Mouse (Mus musculus) fibroblast of lung, adult 2 months (primary cell): ENCODE data around the gene Scpep1.
"Not testable (repeated sequence)": the region's sequence is repeated elsewhere in the genome, so short reads cannot be mapped to it uniquely, and the experiment has no call there.

ENCODE experiments used
- DNase-seq: peaks from one replicate; pipeline ENCODE4 v3.0.0-alpha.2; 2011; ENCODE audit warnings: low read depth

Scpep1 gene

DNA sequence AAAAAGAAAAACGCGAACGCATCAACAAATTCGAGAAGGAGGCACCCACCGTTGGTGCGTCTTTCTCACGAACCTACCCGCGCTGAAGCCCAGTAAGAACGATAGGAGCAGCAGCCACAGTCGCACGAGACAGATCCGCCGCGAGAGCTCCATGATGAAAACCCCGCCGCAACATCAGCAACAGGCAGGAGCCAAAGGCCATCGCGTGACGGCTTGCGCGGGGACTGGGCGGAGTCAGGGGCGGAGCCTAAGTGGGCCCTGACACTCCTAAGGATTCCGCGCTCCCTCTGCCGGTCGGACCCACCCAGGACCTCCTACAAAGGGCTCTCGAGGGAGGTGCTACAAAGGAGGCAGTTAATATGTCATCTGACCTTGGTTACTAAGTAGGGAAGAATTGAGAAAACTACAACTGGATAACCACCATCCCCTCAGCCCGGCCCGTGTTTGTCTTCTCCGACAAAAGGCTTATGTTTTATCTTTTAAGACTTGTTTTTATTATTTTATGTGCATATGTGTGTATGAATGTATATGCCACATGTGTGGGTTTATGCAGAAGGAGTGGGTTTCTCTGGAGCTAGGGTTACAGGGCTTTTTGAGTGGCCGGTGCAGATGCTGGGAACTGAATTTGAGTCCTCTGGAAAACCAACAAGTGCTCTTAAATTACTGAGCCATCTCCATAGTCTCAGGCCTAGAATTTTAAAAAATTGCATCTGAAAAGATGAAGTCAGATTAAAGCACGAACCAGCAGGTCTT lies at the start of gene Scpep1:
Scpep1 (minus strand) TSS at position 249 of the 753 bp plus-strand sequence.
- peak; percentile 98 for DNase-seq

DNA sequence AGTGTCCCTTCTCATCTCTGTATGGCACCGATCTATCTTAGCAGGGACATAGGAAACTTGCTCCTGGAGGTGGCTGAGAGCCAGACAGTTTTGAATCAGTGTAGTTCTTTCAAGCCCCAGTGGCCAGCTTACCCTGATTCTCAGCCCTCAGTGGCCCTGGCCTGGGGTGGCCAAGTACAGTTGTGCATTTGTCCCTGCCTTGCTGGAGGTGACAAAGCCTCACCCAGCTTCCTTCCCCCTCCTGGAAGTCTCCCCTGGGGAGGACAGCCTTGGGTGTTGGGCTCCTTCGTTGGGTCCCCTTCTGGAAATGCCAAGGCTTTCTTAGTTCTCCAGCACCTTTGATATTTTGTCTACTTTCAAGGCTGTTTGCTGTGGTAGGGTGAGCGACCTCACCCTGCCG lies 48.5 kb upstream of the Scpep1 start:
- no peak for DNase-seq

DNA sequence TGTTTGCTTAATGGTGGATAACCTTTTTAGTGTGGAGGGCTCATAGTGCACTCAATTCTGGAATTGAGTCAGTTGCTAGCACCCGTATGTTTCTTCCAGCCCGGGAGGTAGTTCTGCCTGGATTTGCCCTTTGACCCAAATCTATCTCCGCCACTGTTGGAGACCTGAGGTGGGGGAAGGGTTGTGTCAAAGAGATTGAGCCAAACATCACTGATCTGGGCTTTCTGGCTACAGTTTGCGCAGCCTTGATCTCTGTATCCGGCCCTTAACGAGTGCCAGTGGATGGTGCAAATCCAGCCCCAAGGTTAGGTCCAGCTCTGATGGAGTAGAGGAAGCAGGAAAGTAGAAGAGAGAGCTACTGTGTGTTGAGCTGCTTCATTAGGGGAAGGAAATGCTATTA lies 47.8 kb upstream of the Scpep1 start:
- DNase-seq: no peak

DNA sequence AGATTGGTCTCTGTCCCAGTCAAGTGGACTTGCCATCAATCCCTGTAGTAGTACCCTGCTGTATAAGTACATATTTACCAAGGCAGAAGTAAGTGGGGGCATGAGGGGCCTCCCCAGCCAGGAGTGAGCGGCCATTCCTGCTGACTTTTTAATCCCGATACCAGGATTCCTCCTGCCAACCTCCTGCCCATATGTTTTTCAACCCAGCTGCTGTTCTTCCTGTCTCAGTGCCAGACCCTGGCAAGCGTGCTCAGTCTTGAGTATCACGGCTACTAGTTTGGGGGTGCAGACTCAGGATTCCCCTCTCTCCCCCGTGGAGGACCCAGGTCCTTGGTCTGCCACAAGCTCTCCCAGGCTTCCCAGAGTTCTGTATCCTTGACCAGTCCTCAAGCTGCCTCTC lies 47.4 kb upstream of the Scpep1 start:
- no peak for DNase-seq

DNA sequence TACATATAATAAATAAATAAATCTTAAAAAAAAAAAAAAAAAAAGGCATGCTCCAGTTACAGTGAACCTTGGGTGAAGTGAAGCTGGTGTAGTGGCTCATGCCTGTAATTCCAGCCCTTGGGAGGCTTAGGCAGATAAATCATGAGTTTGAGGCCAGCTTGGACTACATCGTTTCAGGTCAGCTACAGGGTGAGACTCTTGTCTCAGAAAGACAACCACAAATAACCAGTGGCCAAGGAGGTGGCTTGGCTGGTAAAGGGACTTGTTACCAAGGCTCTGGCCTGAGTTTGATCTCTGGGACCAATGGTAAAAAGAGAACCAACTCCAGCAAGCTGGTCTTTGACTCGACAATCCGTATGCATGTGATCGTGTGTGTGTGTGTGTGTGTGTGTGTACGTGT lies 46.8 kb upstream of the Scpep1 start:
- DNase-seq: no peak

DNA sequence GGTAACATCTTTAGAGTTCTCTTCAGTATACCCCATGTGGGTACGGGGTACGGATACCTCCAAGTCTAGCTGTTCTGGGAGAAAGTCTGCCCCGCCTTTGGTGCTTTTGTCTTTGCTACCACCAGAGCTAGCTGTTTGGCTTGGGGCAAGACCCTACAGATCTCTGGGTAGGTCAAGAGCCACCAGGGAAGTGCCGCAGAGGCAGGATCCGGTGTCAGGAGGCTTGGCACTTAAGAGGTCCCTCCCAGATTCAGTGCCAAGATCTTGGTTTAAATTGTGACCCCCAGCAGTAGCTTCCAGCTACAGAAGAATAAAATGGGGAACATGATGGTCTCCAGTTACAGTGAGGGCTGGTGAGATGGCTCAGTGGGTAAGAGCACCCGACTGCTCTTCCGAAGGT lies 46.3 kb upstream of the Scpep1 start:
- no peak for DNase-seq

DNA sequence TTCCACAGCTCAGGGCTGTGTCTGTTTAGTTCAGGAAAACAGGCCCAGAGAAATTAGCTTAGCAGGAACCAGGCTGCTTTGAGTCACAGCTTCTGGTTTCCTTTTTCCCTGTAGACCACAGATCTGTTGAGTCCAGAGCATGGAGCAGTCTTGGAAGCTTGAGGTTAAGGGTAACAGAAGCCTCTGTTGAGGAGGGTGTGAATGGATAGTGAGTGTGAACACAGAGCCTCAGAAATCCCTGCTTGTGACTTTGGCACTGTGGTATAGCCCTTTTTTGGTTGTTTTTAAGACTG lies 45.2 kb upstream of the Scpep1 start:
- DNase-seq: no peak

DNA sequence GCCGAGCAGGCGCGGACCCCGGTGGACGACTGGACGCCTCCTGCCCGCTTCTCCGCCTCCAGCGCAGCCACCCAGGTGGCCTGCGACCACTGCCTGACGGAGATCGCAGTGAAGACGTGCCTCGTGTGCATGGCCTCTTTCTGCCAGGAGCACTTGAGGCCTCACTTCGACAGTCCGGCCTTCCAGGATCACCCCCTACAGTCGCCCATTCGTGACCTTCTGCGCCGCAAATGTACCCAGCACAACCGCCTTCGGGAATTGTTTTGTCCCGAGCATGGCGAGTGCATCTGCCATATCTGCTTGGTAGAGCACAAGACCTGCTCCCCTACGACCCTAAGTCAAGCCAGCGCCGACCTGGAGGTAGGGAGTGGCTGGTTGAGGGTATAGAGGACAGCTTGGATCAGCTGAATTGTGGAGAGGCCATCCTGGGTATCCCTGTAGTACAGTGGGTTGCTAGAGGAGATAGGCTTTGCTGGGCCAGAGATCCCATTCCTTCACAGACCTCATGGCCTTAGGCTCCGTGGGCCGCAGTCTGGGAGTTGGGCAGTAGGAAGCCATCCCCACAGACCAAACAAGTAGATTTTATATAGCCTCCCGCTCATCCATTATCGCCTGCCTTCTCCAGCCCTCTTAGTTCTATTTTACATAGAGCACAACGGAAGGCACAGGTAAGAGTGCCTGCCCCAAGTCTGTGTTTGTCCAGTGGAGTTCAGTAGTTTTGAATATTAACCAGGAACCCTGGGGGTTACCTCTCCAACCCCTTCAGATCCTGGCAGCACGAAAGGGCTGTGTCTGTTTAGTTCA lies 44.7 kb upstream of the Scpep1 start:
- DNase-seq: no peak

DNA sequence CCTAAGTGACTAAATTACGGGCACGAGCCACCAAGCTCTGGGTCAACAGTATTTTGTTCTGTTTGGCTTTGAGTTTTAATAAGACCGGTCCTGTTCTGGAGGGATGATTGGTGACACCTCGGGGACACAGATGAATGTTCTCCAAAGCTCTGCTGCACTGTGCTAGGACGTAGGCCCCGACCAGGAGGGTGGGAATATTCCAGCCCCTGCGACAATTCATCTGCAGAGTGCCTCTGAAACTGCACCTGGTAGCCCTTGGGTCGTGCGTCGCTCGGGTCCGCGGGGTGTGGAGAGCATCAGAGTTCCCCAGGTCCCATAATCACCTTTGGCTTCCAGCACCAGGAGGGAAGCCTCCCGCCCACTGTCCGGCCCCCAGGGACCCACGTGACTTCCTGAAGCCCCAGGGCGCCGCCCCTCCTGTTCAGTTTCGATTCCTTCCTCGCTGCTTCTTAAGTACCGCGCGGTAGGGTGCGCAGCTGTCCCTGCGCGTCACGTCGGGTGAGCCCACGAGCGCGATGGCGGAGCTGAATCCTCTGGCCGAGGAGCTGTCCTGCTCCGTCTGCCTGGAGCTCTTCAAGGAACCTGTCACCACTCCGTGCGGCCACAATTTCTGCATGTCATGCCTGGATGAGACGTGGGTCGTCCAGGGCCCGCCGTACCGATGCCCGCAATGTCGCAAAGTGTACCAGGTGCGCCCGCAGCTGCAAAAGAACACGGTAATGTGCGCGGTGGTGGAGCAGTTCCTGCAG lies 43.9 kb upstream of the Scpep1 start, which contains the start of gene Trim25:
Trim25 (plus strand) TSS at position 403 of the 749 bp plus-strand sequence.
- peak; percentile 69 for DNase-seq

DNA sequence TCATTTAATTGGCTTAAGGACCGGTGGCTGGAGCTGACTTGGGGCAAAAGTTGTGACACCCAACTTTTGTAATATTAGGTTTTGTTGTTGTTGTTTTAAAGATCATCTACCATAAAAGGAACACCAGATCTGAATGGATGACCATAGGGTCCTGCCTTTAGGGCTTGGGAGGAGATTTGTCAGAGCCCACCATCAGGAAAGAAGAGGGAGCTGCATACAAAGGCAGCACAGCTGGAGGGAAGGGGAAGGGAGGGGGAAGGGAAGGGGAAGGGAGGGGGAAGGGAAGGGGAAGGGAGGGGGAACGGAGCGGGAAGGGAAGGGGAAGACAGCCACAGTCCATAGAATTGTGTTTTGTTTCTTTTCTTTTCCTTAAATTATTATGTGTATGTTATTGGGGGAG lies 43.1 kb upstream of the Scpep1 start:
- no peak for DNase-seq

DNA sequence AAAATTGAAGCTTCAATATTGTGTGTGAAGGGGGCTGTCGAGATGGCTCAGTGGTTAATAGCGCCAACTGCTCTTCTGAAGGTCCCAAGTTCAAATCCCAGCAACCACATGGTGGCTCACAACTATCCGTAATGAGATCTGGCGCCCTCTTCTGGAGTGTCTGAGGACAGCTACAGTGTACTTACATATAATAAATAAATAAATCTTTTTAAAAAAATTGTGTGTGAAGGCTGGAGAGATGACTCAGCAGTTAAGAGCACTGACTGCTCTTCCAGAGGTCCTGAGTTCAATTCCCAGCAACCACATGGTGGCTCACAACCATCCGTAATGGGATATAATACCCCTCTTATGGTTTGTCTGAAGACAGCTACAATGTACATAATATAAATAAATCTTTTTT lies 42.1 kb upstream of the Scpep1 start:
- DNase-seq: not testable (repeated sequence)

DNA sequence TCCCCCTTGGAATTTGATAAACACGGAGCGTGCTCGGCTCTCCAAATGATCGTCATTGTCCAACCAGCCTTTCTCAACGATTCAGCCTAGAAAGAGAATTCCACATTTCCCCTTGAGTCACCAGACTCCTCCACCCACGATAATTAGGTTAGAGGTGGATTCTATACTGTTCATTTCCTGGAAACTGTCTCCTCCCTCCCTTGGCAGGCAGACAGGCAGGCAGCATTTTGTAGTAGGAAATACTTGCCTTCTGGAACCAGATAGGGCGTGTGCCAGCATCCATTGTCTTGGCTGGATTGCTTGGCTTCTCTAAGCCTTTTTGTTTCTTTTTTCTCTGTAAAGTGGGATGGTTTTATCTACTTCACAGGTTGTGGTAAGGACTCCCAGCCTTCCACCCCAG lies 41.2 kb upstream of the Scpep1 start:
- no peak for DNase-seq

DNA sequence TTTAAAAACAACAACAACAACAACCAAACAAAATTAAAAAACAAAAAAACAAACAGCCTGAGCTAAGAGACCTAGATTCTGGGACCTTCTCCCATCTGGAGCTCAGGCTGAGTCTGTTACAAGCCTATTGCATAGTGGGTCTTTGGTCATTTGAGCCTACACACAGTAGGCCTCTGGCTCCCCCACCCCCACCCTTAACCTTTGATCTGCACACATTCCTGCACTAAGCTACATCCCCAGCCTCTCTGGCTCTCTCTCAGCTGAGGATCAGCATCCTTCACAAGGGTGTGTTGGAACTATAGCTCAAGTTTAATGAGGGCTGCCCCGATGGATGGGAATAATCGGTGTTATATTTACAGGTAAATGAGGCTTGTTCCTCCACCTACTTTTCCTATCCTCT lies 40.4 kb upstream of the Scpep1 start:
- DNase-seq: no peak

DNA sequence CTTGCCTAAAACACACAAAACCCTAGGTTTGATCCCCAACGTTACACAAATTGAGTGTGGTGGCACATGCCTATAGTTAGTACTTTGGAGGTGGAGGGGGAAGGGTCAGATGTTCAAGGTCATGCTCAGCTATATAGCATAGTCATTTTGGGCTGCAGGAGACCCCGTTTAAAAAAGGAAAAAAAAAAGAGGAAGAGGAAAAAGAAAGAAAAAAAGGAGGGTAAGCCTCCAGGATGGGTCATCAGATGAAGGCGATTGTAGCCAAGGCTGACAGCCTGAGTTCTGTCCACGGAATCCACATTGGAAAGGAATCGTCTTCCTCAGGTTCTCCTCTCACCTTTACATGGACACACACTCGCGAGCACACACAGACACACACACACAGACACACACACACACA lies 39.2 kb upstream of the Scpep1 start:
- DNase-seq: no peak

DNA sequence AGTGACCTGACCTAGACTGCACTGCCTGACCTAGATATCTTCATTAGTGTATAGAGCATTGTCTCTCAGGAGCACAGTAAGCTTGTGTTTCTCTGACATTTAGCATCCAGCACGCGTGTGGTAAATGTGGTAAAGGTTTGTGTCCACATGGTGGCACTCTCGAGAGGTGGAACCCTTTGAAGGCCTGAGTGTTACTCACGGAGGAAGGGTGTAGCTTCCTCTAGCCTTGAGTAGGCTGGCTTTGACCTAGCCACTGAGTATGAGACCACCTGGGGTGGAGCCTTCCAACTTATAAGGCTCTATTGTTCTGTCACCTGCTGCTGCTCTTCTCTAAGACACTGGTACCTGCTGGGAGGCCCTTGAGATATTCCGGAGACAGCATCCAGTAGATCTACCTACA lies 38.4 kb upstream of the Scpep1 start:
- peak; percentile 46 for DNase-seq

DNA sequence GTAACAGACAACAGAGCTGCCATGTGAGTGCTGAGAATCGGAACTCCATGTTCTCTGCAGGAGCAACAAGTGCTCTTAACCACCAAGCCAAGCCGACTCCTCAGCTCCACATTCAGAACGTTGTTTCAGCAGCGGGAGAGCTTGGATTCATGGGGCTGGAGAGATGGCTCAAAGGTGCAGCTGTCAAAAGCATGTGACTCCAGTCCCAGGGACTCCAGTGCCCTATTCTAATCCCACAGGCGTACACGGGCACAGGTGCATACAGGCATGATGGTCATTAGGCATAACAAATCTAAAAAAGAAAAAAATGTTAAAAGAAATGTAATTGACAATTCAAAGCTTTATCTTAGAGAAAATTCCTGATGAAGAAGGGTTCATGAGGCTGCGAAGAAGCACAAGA lies 37.9 kb upstream of the Scpep1 start:
- DNase-seq: no peak

DNA sequence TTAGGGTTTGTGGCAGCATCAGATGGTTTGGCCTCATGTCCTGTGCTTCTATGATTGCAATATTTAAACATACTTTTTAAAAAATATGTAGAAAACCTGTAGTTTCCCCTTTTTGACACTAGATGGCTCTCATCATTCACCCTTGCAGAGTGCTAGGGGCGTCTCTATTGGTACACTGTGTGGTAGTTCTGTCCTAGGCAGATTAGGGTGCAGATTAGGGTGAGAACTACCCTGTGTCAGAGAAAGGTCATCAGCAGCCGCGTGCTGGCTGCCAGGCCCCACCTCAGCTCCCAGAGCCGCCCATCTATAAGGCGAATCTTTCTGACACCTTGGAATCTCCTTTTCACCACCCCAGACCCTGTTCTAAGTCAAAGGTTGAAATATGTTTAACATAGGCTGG lies 34.3 kb upstream of the Scpep1 start:
- DNase-seq: no peak

DNA sequence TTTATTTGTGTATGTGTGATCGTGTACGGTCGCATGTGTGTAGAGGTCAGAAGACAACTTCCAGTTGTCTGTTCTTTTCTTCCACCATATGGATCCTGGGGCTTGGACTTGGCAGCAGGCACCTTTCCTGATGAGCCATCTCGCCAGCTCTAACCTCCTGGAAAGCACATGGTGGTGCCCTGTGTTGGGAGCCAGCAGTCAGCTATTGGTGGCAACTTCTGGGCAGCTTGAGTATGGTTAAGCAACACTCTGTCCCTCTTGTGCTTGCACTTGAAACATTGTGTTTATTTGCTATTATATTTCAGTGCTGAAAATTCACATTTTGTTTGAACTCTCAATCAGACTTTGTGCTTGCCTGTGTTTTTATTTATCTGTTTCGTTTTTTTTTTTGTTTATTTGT lies 33.7 kb upstream of the Scpep1 start:
- no peak for DNase-seq

DNA sequence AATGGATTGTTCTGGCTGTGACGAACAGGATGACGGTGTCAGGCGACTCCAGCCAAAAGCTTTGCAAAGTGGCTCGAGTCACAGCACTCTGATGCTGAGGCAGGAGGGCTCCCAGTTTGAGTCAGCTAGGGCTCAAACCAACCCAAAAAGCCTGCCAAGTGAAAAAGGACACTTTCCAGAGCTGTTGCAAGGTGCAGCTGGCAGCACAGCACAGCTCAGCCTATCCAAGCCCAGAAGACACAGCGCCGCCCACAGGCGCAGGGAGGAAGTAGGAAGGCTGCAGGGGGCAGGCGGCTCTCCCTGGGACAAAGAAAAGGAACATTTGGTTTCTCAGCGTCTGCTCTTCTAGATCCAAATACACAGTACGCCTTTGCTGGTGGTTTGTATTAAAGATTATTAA lies 31.4 kb upstream of the Scpep1 start:
- no peak for DNase-seq

DNA sequence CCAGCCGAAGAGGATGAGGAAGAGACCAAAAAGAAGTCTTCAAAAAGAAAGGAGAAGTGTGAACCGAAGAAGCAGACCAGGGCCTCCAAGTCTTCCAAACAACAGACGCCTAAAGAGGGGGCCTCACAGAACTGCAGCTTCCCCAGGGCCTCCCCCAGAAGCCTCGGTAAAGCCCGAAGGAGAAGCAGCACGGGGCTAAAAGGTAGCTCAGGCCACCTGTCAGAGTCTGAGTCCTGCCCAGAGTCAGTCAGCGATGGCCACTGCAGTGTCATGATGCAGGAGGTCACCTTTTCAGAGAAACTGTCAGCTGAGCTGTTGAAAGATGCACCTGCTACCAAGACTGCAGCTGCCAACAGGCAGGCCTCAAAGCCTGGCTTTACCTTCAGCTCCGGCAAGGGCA lies 26.1 kb upstream of the Scpep1 start:
- no peak for DNase-seq

DNA sequence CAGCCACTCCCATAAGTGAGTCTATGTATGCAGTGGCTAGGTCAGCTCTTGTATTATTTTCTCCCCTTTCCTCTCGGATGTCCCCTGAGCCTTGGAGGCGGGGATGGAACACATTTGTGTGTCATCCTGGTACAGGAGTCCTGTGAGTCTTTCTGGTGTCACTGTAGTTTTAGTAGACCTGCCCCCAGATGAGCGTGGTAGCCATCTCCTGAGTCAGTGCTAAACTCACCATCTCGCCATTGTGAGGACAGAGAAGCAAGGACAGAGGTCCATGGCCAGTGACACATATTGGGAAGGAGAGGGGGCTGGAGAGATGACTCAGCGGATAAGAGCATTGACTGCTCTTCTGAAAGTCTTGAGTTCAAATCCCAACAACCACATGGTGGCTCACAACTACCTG lies 21.9 kb upstream of the Scpep1 start:
- DNase-seq: no peak

DNA sequence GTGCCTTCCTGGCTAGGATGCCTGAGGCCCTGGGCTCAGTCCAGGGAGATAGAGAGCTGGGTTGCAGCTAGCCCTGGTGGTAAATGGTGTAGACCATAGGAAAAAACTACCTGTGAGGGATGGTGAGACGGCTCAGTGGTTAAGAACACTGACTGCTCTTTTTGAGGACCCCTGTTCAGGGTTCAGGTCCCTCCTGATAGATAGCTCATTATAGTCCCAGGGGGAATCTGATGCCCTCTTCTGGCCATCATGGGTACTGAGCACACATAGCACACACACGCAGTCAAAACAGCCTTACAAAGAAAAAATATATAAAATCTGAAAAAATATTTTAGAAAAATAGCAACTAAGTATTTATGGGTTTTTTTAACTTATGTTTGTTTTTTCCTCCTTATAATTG lies 21.1 kb upstream of the Scpep1 start:
- no peak for DNase-seq
